Mouse (Mus musculus): ENCODE results near the gene Fam84b.

DNA sequence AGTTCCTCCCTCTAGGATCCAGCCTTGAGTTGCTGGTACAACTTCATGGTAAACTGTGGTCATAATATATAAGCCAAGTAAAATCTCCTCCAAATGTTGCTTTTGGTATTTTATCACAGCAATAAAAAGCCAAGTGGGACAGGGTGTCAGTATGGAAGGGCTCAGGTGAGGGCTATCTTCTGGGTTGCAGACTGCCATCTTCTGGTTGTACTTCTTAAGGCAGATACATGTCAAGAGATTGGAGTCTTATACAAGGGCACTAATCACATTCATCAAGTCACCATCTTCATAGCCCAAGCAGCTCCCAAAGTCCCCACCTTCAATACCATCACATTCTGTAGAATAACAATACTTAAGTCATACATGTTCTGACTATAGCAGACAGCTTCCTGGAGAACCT lies 21.0 kb downstream of the Fam84b start:
- TF ChIP-seq CTCF (IDR thresholded peaks at IDR 0.05; ENCODE audit: borderline replicate concordance, control insufficient read depth, extremely low read depth, insufficient read depth, low read length, poor library complexity) (no peak), POLR2A (IDR thresholded peaks at IDR 0.05; ENCODE audit: control insufficient read depth, extremely low read depth, insufficient read depth, low read length, poor library complexity) (no peak)
